28 mouse cellular contexts compared by ENCODE assay signal in the genomic region with DNA sequence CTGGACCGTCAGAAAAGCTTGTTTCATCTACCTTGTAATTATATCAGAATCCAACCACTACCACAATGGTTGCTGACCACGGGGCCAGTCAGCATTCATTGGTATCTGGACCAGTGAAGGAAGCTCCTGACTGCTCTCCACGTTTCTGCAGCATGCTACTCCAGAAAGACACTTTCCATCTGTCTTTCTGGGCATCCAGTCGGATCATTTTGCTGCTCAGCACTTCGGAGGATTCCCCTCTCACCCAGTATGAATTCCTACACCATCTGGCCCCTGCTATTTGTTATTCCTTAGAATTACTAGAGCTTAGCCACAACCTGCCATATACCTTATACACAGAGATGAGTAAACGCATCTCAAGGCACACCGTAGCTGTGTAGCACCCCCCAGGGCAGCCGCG.
DNase-seq lines count a peak whose midpoint lies in the region; ATAC-seq and TF ChIP-seq lines count a peak whose summit lies in the region.
"Had no signal": no experiment of that assay in that cellular context is flagged by ENCODE, and none has a peak within 500 bp of the region (broad histone marks: within the 10 kb centered on the region; RNA-seq: fewer than 3 reads in every experiment).

No protein-coding gene starts in this region.

- H3K27me3 ChIP-seq in hindbrain, embryonic 16.5 days (replicated peaks; ENCODE audit: control insufficient read depth, insufficient read depth, low read length) = no peaks in the 10 kb centered on the region
- H3K27me3 ChIP-seq in hindbrain, embryonic 10.5 days (ENCODE audit: insufficient read depth, poor library complexity, severe bottlenecking) = no peaks in the 10 kb centered on the region
- H3K27me3 ChIP-seq in midbrain, postnatal 0 days (ENCODE audit: insufficient read depth, low read length) = no peaks in the 10 kb centered on the region
- no peaks in the 10 kb centered on the region for H3K27me3 ChIP-seq in midbrain, embryonic 13.5 days
- H3K27me3 ChIP-seq: forebrain, embryonic 12.5 days; heart, embryonic 12.5 days; liver, embryonic 12.5 days; neural tube, embryonic 12.5 days had no signal

- peak; percentile 19 for DNase-seq in cerebellum, adult 9-11 months
- no peak for DNase-seq in cerebellum, adult 8-10 months
- no peak for DNase-seq in hindbrain, embryonic 10.5 days (ENCODE audit: low spot score)
- peak; percentile 32 for DNase-seq in midbrain, postnatal 0 days (ENCODE audit: low spot score)
- DNase-seq in thymus, postnatal 14 days = no peak
- DNase-seq: adrenal gland, postnatal 14 days; heart, adult 2 months; heart, postnatal 4 days; kidney, adult 9 months; kidney, postnatal 10 days; liver, postnatal 0 days; right cerebral cortex, adult 18-20 months; spleen, adult 18-20 months; thymus, postnatal 36 days had no signal

- H3K27ac ChIP-seq in hindbrain, embryonic 16.5 days (ENCODE audit: low read depth, low read length) = no peak overlapping the region
- no peak overlapping the region for H3K27ac ChIP-seq in hindbrain, embryonic 10.5 days
- no peak overlapping the region for H3K27ac ChIP-seq in midbrain, postnatal 0 days (ENCODE audit: low read depth, low read length)
- no peak overlapping the region for H3K27ac ChIP-seq in midbrain, embryonic 13.5 days
- H3K27ac ChIP-seq: forebrain, embryonic 12.5 days; heart, adult 2 months; left cerebral cortex, adult 2 months; liver, embryonic 12.5 days; macrophage; neural tube, embryonic 12.5 days had no signal

- TF ChIP-seq CTCF in midbrain, postnatal 0 days (IDR thresholded peaks at IDR 0.05) = no peak

- H3K9me3 ChIP-seq in hindbrain, embryonic 16.5 days (ENCODE audit: control insufficient read depth, low read length) = no peaks in the 10 kb centered on the region
- H3K9me3 ChIP-seq in hindbrain, embryonic 10.5 days = no peaks in the 10 kb centered on the region
- no peaks in the 10 kb centered on the region for H3K9me3 ChIP-seq in midbrain, postnatal 0 days (ENCODE audit: low read length)
- H3K9me3 ChIP-seq in midbrain, embryonic 13.5 days = no peaks in the 10 kb centered on the region
- H3K9me3 ChIP-seq: forebrain, embryonic 12.5 days; heart, embryonic 12.5 days; liver, embryonic 12.5 days; neural tube, embryonic 12.5 days had no signal

- no peaks in the 10 kb centered on the region for H3K36me3 ChIP-seq in hindbrain, embryonic 16.5 days (ENCODE audit: control insufficient read depth, insufficient read depth, low read length)
- no peaks in the 10 kb centered on the region for H3K36me3 ChIP-seq in hindbrain, embryonic 10.5 days
- no peaks in the 10 kb centered on the region for H3K36me3 ChIP-seq in midbrain, postnatal 0 days (ENCODE audit: insufficient read depth, low read length)
- no peaks in the 10 kb centered on the region for H3K36me3 ChIP-seq in midbrain, embryonic 13.5 days
- H3K36me3 ChIP-seq: forebrain, embryonic 12.5 days; heart, embryonic 12.5 days; liver, embryonic 12.5 days; neural tube, embryonic 12.5 days had no signal

- ATAC-seq in hindbrain, embryonic 16.5 days = peak; percentile 34; the same call in 1 of the 2 replicates
- no peak for ATAC-seq in midbrain, postnatal 0 days (ENCODE audit: low FRiP score)
- ATAC-seq in midbrain, embryonic 13.5 days = no peak
- ATAC-seq: CD4-positive, CD25-positive, alpha-beta regulatory T cell, adult 4 months; intestine, postnatal 0 days; liver, embryonic 12.5 days; liver, postnatal 0 days; lung, postnatal 0 days; midbrain, embryonic 16.5 days had no signal

- no peak overlapping the region for H3K4me3 ChIP-seq in hindbrain, embryonic 16.5 days (ENCODE audit: low read length)
- no peak overlapping the region for H3K4me3 ChIP-seq in hindbrain, embryonic 10.5 days
- H3K4me3 ChIP-seq in midbrain, postnatal 0 days (ENCODE audit: low read depth, low read length) = no peak overlapping the region
- H3K4me3 ChIP-seq in midbrain, embryonic 13.5 days (replicated peaks) = no peak overlapping the region
- H3K4me3 ChIP-seq: erythroblast, embryonic 14.5 days; forebrain, embryonic 12.5 days; heart, adult 2 months; heart, embryonic 12.5 days; left cerebral cortex, adult 2 months; liver, embryonic 12.5 days; myocyte; neural tube, embryonic 12.5 days had no signal

- H3K4me2 ChIP-seq in hindbrain, embryonic 16.5 days (ENCODE audit: low read length) = no peak overlapping the region
- H3K4me2 ChIP-seq in midbrain, postnatal 0 days (ENCODE audit: low read depth, low read length, poor library complexity, severe bottlenecking) = no peak overlapping the region
- no peak overlapping the region for H3K4me2 ChIP-seq in midbrain, embryonic 13.5 days (replicated peaks)
- H3K4me2 ChIP-seq: forebrain, embryonic 12.5 days; heart, embryonic 12.5 days; liver, embryonic 12.5 days; neural tube, embryonic 12.5 days had no signal

- H3K4me1 ChIP-seq in hindbrain, embryonic 16.5 days (ENCODE audit: control insufficient read depth, insufficient read depth, low read depth, low read length) = no peaks in the 10 kb centered on the region
- no peaks in the 10 kb centered on the region; the same call in 1 of the 2 replicates for H3K4me1 ChIP-seq in hindbrain, embryonic 10.5 days (replicated peaks)
- H3K4me1 ChIP-seq in midbrain, postnatal 0 days (ENCODE audit: insufficient read depth, low read length) = no peaks in the 10 kb centered on the region
- no peaks in the 10 kb centered on the region for H3K4me1 ChIP-seq in midbrain, embryonic 13.5 days (replicated peaks)
- H3K4me1 ChIP-seq: forebrain, embryonic 12.5 days; liver, embryonic 12.5 days; neural tube, embryonic 12.5 days had no signal

- H3K9ac ChIP-seq in hindbrain, embryonic 16.5 days (ENCODE audit: low read depth, low read length) = no peak overlapping the region
- no peak overlapping the region for H3K9ac ChIP-seq in midbrain, postnatal 0 days (replicated peaks; ENCODE audit: low read length, poor library complexity, severe bottlenecking)
- H3K9ac ChIP-seq in midbrain, embryonic 13.5 days (replicated peaks) = no peak overlapping the region
- H3K9ac ChIP-seq: forebrain, embryonic 12.5 days; heart, embryonic 12.5 days; liver, embryonic 12.5 days; liver, postnatal 0 days; neural tube, embryonic 12.5 days had no signal

- 82% methylated on average over 9 of the region's 9 CpGs for WGBS in hindbrain, embryonic 16.5 days
- WGBS in hindbrain, embryonic 10.5 days = 82% methylated on average over 9 of the region's 9 CpGs
- WGBS in midbrain, postnatal 0 days = 86% methylated on average over 9 of the region's 9 CpGs
- WGBS in midbrain, embryonic 13.5 days = 83% methylated on average over 9 of the region's 9 CpGs

Comparison
In these comparisons a context has a peak if more than half of its experiments do, and no peak if none do; other contexts are left out.
1. DNase-seq: peak in cerebellum, adult 9-11 months (single experiment) and midbrain, postnatal 0 days (single experiment); none in cerebellum, adult 8-10 months (single experiment), hindbrain, embryonic 10.5 days (single experiment) and thymus, postnatal 14 days (single experiment).